Mouse (Mus musculus) macrophage (primary cell): Measurements from ENCODE around the gene Igfbp4. TPM values are rescaled to one million over a fixed set of nuclear protein-coding genes. Genes with fewer than 3 reads are reported as not detected.

Experiments
- H3K27ac ChIP-seq: fragments of 350-480 bp; formaldehyde crosslinking; 2 replicates; pipeline ENCODE4 v1.9.0; 2021
- H3K36me3 ChIP-seq: fragments of 350-480 bp; formaldehyde crosslinking; 2 replicates; pipeline ENCODE4 v1.9.0; 2021; ENCODE audit errors: inconsistent target
- H3K4me3 ChIP-seq: fragments of 350-480 bp; formaldehyde crosslinking; 2 replicates; pipeline ENCODE4 v1.9.0; 2021; ENCODE audit errors: inconsistent target
- H3K79me2 ChIP-seq: fragments of 350-480 bp; formaldehyde crosslinking; 2 replicates; pipeline ENCODE4 v1.9.0; 2021; ENCODE audit errors: inconsistent target
- WGBS: methylation state at CpG from one replicate; pipeline ENCODE4 v1.1.7; 2026; ENCODE audit warnings: inconsistent platforms; ENCODE audit not compliant: missing documents; 5-methylcytosine and 5-hydroxymethylcytosine counted together
- polyA plus RNA-seq: library from polyadenylated mRNA; stranded (reverse); fragments of 250-400 nt; gene quantifications from 3 replicates; pipeline ENCODE4 v1.2.4, GENCODE M21; 2018; ENCODE audit warnings: inconsistent platforms

Igfbp4 gene
- polyA plus RNA-seq, 1 experiment from 2014 or later: 50.8 TPM

GRCm38 (mm10) chr11:99025878-99026277 lies 15.2 kb upstream of the Igfbp4 start:
- WGBS: 92% methylated on average over 6 of the region's 6 CpGs
- peaks cover 32% of the 10 kb centered on the region for H3K79me2 ChIP-seq
- no peak overlapping the region for H3K27ac ChIP-seq
- H3K4me3 ChIP-seq: no peak overlapping the region
- H3K36me3 ChIP-seq: no peaks in the 10 kb centered on the region

GRCm38 (mm10) chr11:99026899-99027440 lies 14.1 kb upstream of the Igfbp4 start:
- Histone ChIP-seq H3K36me3 (no peaks in the 10 kb centered on the region), H3K27ac (no peak overlapping the region), H3K4me3 (no peak overlapping the region), H3K79me2 (peaks cover 21% of the 10 kb centered on the region)
- WGBS: 71% methylated on average over 12 of the region's 12 CpGs

- Histone ChIP-seq H3K36me3 (no peaks in the 10 kb centered on the region), H3K4me3 (no peak overlapping the region), H3K27ac (no peak overlapping the region), H3K79me2 (no peaks in the 10 kb centered on the region)
- WGBS: 73% methylated on average over 4 of the region's 4 CpGs
Observed at GRCm38 (mm10) chr11:99035350-99035749, 5.7 kb upstream of the Igfbp4 start.

- H3K36me3 ChIP-seq: no peaks in the 10 kb centered on the region
- no peak overlapping the region for H3K4me3 ChIP-seq
- 29% methylated on average over 6 of the region's 6 CpGs for WGBS
- H3K79me2 ChIP-seq: no peaks in the 10 kb centered on the region
- H3K27ac ChIP-seq: no peak overlapping the region
Observed at GRCm38 (mm10) chr11:99036254-99036653, 4.8 kb upstream of the Igfbp4 start.

- Histone ChIP-seq H3K36me3 (no peaks in the 10 kb centered on the region), H3K79me2 (peaks cover 12% of the 10 kb centered on the region), H3K27ac (no peak overlapping the region), H3K4me3 (peak overlapping the region; percentile 52)
- under 1% methylated on average over 15 of the region's 15 CpGs for WGBS
Observed at GRCm38 (mm10) chr11:99039782-99040181, 1.3 kb upstream of the Igfbp4 start.

GRCm38 (mm10) chr11:99040346-99040974 lies 584 bp upstream of the Igfbp4 start:
- 3% methylated on average over 17 of the region's 17 CpGs for WGBS
- Histone ChIP-seq H3K4me3 (peak overlapping the region; percentile 52), H3K27ac (peak overlapping the region; percentile 68), H3K36me3 (no peaks in the 10 kb centered on the region), H3K79me2 (peaks cover 19% of the 10 kb centered on the region)

- H3K4me3 ChIP-seq: peak overlapping the region; percentile 62
- peak overlapping the region; percentile 99 for H3K27ac ChIP-seq
- 12% methylated on average over 16 of the region's 16 CpGs for WGBS
- H3K79me2 ChIP-seq: peaks cover 35% of the 10 kb centered on the region
- no peaks in the 10 kb centered on the region for H3K36me3 ChIP-seq
Observed at GRCm38 (mm10) chr11:99041841-99042780, 1.1 kb downstream of the Igfbp4 start.

GRCm38 (mm10) chr11:99042834-99043431 lies 1.9 kb downstream of the Igfbp4 start:
- H3K79me2 ChIP-seq: peaks cover 38% of the 10 kb centered on the region
- under 1% methylated on average over 12 of the region's 12 CpGs for WGBS
- H3K27ac ChIP-seq: peak overlapping the region; percentile 99
- peak overlapping the region; percentile 62 for H3K4me3 ChIP-seq
- H3K36me3 ChIP-seq: no peaks in the 10 kb centered on the region; the same call in 1 of the 2 replicates

GRCm38 (mm10) chr11:99043632-99044031 lies 2.6 kb downstream of the Igfbp4 start:
- Histone ChIP-seq H3K36me3 (peaks cover 2% of the 10 kb centered on the region; the same call in 1 of the 2 replicates), H3K27ac (no peak overlapping the region), H3K79me2 (peaks cover 38% of the 10 kb centered on the region), H3K4me3 (no peak overlapping the region)
- 72% methylated on average over 6 of the region's 6 CpGs for WGBS

- WGBS: 94% methylated on average over 5 of the region's 5 CpGs
- peaks cover 38% of the 10 kb centered on the region for H3K79me2 ChIP-seq
- no peak overlapping the region for H3K27ac ChIP-seq
- H3K36me3 ChIP-seq: peaks cover 8% of the 10 kb centered on the region; the same call in 1 of the 2 replicates
- no peak overlapping the region for H3K4me3 ChIP-seq
Observed at GRCm38 (mm10) chr11:99044306-99044705, 3.3 kb downstream of the Igfbp4 start.

GRCm38 (mm10) chr11:99045159-99045889 lies 4.3 kb downstream of the Igfbp4 start:
- Histone ChIP-seq H3K79me2 (peaks cover 38% of the 10 kb centered on the region), H3K27ac (no peak overlapping the region), H3K36me3 (peaks cover 16% of the 10 kb centered on the region), H3K4me3 (no peak overlapping the region)
- WGBS: 95% methylated on average over 12 of the region's 12 CpGs

GRCm38 (mm10) chr11:99047120-99047519 lies 6.1 kb downstream of the Igfbp4 start:
- H3K4me3 ChIP-seq: no peak overlapping the region
- 90% methylated on average over 5 of the region's 5 CpGs for WGBS
- H3K79me2 ChIP-seq: peaks cover 38% of the 10 kb centered on the region
- no peak overlapping the region for H3K27ac ChIP-seq
- peaks cover 28% of the 10 kb centered on the region for H3K36me3 ChIP-seq

GRCm38 (mm10) chr11:99047643-99048042 lies 6.6 kb downstream of the Igfbp4 start:
- Histone ChIP-seq H3K4me3 (no peak overlapping the region), H3K27ac (no peak overlapping the region), H3K79me2 (peaks cover 38% of the 10 kb centered on the region), H3K36me3 (peaks cover 29% of the 10 kb centered on the region)
- WGBS: 91% methylated on average over 2 of the region's 2 CpGs

- Histone ChIP-seq H3K27ac (no peak overlapping the region), H3K4me3 (no peak overlapping the region), H3K36me3 (peaks cover 13% of the 10 kb centered on the region; the same call in 1 of the 2 replicates), H3K79me2 (no peaks in the 10 kb centered on the region)
- WGBS: 79% methylated on average over 4 of the region's 4 CpGs
Observed at GRCm38 (mm10) chr11:99055143-99055542, 14.1 kb downstream of the Igfbp4 start.
